Mouse (Mus musculus) small intestine, adult 2 months (tissue): ENCODE measurements around the gene Arl5b.

Experiments
- CTCF ChIP-seq: fragments of 200-500 bp; IDR thresholded peaks from 2 replicates; pipeline ENCODE4 v1.5.1; 2012; ENCODE audit warnings: low read depth, mild to moderate bottlenecking, control low read depth, inconsistent platforms, low read length, moderate library complexity, mixed read lengths; ENCODE audit not compliant: insufficient replicate concordance, insufficient read length; ENCODE audit errors: extremely low read depth
- POLR2A ChIP-seq: fragments of 200-500 bp; IDR thresholded peaks from 2 replicates; pipeline ENCODE4 v1.6.1; 2012; ENCODE audit warnings: low read depth, mild to moderate bottlenecking, control low read depth, inconsistent platforms, low read length, moderate library complexity

DNA sequence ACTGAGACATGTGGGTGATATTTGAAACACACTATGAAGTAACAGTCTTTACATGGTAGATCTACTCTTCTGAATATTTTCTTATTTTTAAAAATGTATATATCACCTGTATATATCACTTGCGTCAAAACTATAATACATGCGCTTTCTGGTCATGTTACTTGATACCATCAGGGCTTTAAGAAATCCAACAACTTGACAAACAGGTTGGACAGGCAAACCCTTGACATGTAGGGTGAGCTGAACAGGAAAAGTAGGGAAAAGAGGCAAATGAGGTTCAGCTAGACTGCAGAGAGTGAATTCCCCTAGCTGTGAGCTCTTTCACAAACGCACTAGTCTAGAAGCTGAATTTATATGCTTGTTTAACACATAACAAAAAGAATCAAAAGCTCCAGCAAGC lies 22.4 kb upstream of the Arl5b start:
- TF ChIP-seq CTCF (no peak), POLR2A (no peak)
